Mouse (Mus musculus) small intestine, adult 2 months (tissue): Measurements from ENCODE around the gene Rsph10b. TPM values are rescaled to one million over a fixed set of nuclear protein-coding genes. Genes with fewer than 3 reads are reported as not detected.

Experiments used
- H3K27ac ChIP-seq: fragments of 200-500 bp; 2 replicates; pipeline ENCODE4 v1.5.1; 2012; ENCODE audit warnings: low read depth, low read length, control low read depth, inconsistent platforms; ENCODE audit not compliant: insufficient read depth
- H3K27me3 ChIP-seq: fragments of 200-500 bp; 2 replicates; pipeline ENCODE4 v1.6.1; 2012; ENCODE audit warnings: mild to moderate bottlenecking, moderate library complexity, low read length, inconsistent platforms; ENCODE audit not compliant: control insufficient read depth, insufficient read depth
- H3K36me3 ChIP-seq: fragments of 200-500 bp; 2 replicates; pipeline ENCODE4 v1.6.1; 2012; ENCODE audit warnings: mild to moderate bottlenecking, low read length, control low read depth, inconsistent platforms; ENCODE audit not compliant: control insufficient read depth, insufficient read depth
- H3K4me1 ChIP-seq: fragments of 200-500 bp; 2 replicates; pipeline ENCODE4 v1.6.1; 2012; ENCODE audit warnings: low read length, inconsistent platforms, mixed read lengths; ENCODE audit not compliant: control insufficient read depth, insufficient read depth, insufficient read length
- H3K4me3 ChIP-seq: fragments of 200-500 bp; 2 replicates; pipeline ENCODE4 v1.5.1; 2012; ENCODE audit warnings: low read depth, mild to moderate bottlenecking, control low read depth, inconsistent platforms, low read length, moderate library complexity
- CTCF ChIP-seq: fragments of 200-500 bp; IDR thresholded peaks from 2 replicates; pipeline ENCODE4 v1.5.1; 2012; ENCODE audit warnings: low read depth, mild to moderate bottlenecking, control low read depth, inconsistent platforms, low read length, moderate library complexity, mixed read lengths; ENCODE audit not compliant: insufficient replicate concordance, insufficient read length; ENCODE audit errors: extremely low read depth
- POLR2A ChIP-seq: fragments of 200-500 bp; IDR thresholded peaks from 2 replicates; pipeline ENCODE4 v1.6.1; 2012; ENCODE audit warnings: low read depth, mild to moderate bottlenecking, control low read depth, inconsistent platforms, low read length, moderate library complexity
- WGBS: fragments of 180-500 bp; shearing (Covaris S2); methylation state at CpG from one replicate; pipeline ENCODE4 v1.1.7; 2018; 5-methylcytosine and 5-hydroxymethylcytosine counted together
- polyA plus RNA-seq: library from polyadenylated mRNA; depleted of rRNA; stranded (reverse); fragments of >200 nt; gene quantifications from 2 replicates; pipeline ENCODE4 v1.2.3, GENCODE M21; 2012

Rsph10b gene
- polyA plus RNA-seq, 1 experiment, result 0.04 TPM

GRCm38 (mm10) chr5:143924781-143925452 lies 7.9 kb upstream of the Rsph10b start:
- no peaks in the 10 kb centered on the region for H3K4me1 ChIP-seq
- no peak overlapping the region for H3K27ac ChIP-seq
- peaks cover 39% of the 10 kb centered on the region for H3K36me3 ChIP-seq
- no peak overlapping the region for H3K4me3 ChIP-seq
- no peaks in the 10 kb centered on the region for H3K27me3 ChIP-seq
- 76% methylated on average over 6 of the region's 6 CpGs for WGBS
- no peak for TF ChIP-seq CTCF
- no peak for TF ChIP-seq POLR2A

- no peak within 1 kb of the TSS for H3K27ac ChIP-seq
- no peaks in the 10 kb centered on the region for H3K27me3 ChIP-seq
- TF ChIP-seq CTCF (no peak), POLR2A (no peak)
- peaks cover 41% of the 10 kb centered on the region for H3K36me3 ChIP-seq
- peaks cover 7% of the 10 kb centered on the region; the same call in 1 of the 2 replicates for H3K4me1 ChIP-seq
- 94% methylated on average over 8 of the region's 8 CpGs for WGBS
- no peak within 1 kb of the TSS for H3K4me3 ChIP-seq
Measured at GRCm38 (mm10) chr5:143927875-143928274, 5.0 kb upstream of the Rsph10b start, which contains the start of gene Gm42421. Gene Gm42421 (plus strand): TSS chr5:143928175.

GRCm38 (mm10) chr5:143929291-143929690 lies 3.5 kb upstream of the Rsph10b start:
- WGBS, result 80% methylated on average over 4 of the region's 4 CpGs
- Histone ChIP-seq H3K36me3 (peaks cover 34% of the 10 kb centered on the region), H3K4me1 (peaks cover 7% of the 10 kb centered on the region; the same call in 1 of the 2 replicates), H3K4me3 (no peak overlapping the region), H3K27ac (no peak overlapping the region), H3K27me3 (no peaks in the 10 kb centered on the region)
- TF ChIP-seq CTCF (no peak), POLR2A (no peak)

GRCm38 (mm10) chr5:143930656-143931055 lies 2.2 kb upstream of the Rsph10b start:
- Histone ChIP-seq H3K27me3 (no peaks in the 10 kb centered on the region), H3K27ac (no peak overlapping the region), H3K4me1 (peaks cover 7% of the 10 kb centered on the region; the same call in 1 of the 2 replicates), H3K4me3 (no peak overlapping the region), H3K36me3 (peaks cover 28% of the 10 kb centered on the region)
- 96% methylated on average over 12 of the region's 12 CpGs for WGBS
- no peak for TF ChIP-seq POLR2A
- TF ChIP-seq CTCF, result no peak

- TF ChIP-seq CTCF (no peak), POLR2A (no peak)
- Histone ChIP-seq H3K36me3 (peaks cover 23% of the 10 kb centered on the region), H3K27ac (no peak overlapping the region), H3K27me3 (no peaks in the 10 kb centered on the region), H3K4me1 (peaks cover 7% of the 10 kb centered on the region; the same call in 1 of the 2 replicates), H3K4me3 (no peak overlapping the region)
- WGBS, result 44% methylated on average over 6 of the region's 6 CpGs
Measured at GRCm38 (mm10) chr5:143931863-143932580, 813 bp upstream of the Rsph10b start.

GRCm38 (mm10) chr5:143933414-143933813 lies 579 bp downstream of the Rsph10b start:
- WGBS, result 94% methylated on average over 11 of the region's 11 CpGs
- Histone ChIP-seq H3K4me1 (peaks cover 7% of the 10 kb centered on the region; the same call in 1 of the 2 replicates), H3K27me3 (no peaks in the 10 kb centered on the region)

GRCm38 (mm10) chr5:143933875-143934274 lies 1.0 kb downstream of the Rsph10b start:
- whole genome bisulfite sequencing, result 86% methylated on average over 1 of the region's 1 CpGs
- H3K4me3 ChIP-seq, result no peak overlapping the region
- TF ChIP-seq POLR2A, result no peak
- no peak for TF ChIP-seq CTCF

More at GRCm38 (mm10) chr5:143933414-143933813, 579 bp downstream of the Rsph10b start:
- peaks cover 19% of the 10 kb centered on the region for H3K36me3 ChIP-seq
- TF ChIP-seq CTCF (no peak), POLR2A (no peak)
- no peak overlapping the region for H3K4me3 ChIP-seq
- H3K27ac ChIP-seq, result no peak overlapping the region

More at GRCm38 (mm10) chr5:143933875-143934274, 1.0 kb downstream of the Rsph10b start:
- Histone ChIP-seq H3K4me1 (peaks cover 7% of the 10 kb centered on the region; the same call in 1 of the 2 replicates), H3K36me3 (peaks cover 16% of the 10 kb centered on the region), H3K27ac (no peak overlapping the region), H3K27me3 (no peaks in the 10 kb centered on the region)
